Mouse (Mus musculus) A20 (cell line): Measurements from ENCODE around the gene F2rl1.
A peak's percentile ranks its signal among the peaks of the same experiment; 100 is the strongest.
"Not testable (repeated sequence)": the region's sequence is repeated elsewhere in the genome, so short reads cannot be mapped to it uniquely, and the experiment has no call there.

Experiments used
- DNase-seq: peaks from one replicate; pipeline ENCODE4 v3.0.0-alpha.2; 2011; ENCODE audit warnings: low read depth, low spot score

F2rl1 gene

DNA sequence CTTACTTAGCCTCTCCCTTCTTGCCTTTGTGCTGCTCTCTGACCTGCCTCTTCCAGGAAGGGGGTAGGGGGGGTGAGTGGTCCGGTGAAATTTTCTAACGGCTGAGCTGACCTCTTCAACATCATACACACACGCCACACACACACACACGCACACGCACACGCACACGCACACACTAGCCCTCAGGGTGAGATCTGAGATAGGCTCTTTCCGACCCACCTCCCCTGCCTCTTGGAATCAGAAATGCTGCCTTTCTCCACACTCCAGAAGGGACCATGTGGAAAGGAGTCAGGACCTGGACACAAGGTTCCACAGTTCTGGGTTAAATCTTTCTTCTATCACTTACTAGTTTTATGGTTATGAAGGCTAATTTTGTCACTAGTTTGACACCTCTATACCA, 8.6 kb upstream of the F2rl1 start:
- no peak for DNase-seq

- DNase-seq: not testable (repeated sequence)
These were observed 8.1 kb upstream of the F2rl1 start for GRCm38 (mm10) chr13:95533121-95533520.

GRCm38 (mm10) chr13:95531273-95532045, 6.4 kb upstream of the F2rl1 start:
- DNase-seq: no peak

- no peak for DNase-seq
These were observed 4.2 kb upstream of the F2rl1 start for GRCm38 (mm10) chr13:95529246-95529645.

DNA sequence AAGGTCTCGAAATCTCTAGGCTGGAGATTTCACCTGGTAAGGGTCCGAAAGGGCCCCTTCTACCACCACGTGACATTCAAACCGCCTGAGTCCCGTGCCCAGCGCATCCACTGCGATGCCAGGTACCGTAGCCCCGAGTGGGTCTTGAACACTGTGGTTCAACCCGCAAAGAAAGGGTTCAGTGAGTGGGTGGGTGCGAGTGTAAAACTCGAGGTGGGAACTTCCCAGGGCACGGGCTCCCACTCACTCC, 678 bp downstream of the F2rl1 start:
- DNase-seq: no peak

GRCm38 (mm10) chr13:95523659-95524423, 1.2 kb downstream of the F2rl1 start:
- no peak for DNase-seq

GRCm38 (mm10) chr13:95522176-95522575, 2.9 kb downstream of the F2rl1 start:
- DNase-seq: no peak

GRCm38 (mm10) chr13:95521029-95521428, 4.0 kb downstream of the F2rl1 start:
- no peak for DNase-seq

DNA sequence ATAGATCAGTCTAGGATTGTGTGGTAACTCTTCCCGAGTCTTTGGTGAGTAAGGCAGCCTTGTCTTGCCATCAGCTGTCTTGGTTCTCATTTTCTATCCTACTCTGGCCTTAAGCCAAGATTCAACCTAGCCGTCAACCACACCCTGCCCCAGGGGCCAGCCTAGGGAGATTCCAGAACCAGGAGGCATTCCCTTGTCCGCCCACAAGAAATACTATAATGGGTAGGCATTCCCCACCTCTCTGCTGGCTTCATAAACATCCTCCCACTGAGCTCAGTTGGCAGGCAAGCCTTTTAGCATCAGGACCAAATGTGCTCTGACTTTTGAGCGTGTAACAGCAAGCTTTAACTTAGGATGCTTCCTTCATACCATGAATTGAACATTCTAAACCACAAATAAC, 10.3 kb downstream of the F2rl1 start:
- DNase-seq: no peak

DNA sequence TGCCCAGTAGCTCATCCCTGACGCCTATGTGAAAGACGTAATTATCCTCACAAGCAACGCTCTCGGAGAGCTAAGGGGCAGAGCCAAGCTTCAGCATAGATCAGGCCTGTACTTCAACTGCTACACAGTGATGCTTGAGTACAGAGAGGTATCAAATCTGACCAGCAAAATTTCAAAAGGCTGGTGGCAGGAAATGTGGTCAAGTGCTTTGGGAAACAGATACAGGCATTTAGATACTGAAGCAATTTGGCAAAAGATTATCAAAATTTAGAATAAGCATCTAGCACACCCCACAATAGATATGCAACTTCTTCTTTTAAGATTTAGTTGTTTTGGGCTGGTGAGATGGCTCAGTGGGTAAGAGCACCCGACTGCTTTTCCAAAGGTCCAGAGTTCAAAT, 15.0 kb downstream of the F2rl1 start:
- DNase-seq: no peak

GRCm38 (mm10) chr13:95503279-95503917, 21.6 kb downstream of the F2rl1 start:
- DNase-seq: no peak

DNA sequence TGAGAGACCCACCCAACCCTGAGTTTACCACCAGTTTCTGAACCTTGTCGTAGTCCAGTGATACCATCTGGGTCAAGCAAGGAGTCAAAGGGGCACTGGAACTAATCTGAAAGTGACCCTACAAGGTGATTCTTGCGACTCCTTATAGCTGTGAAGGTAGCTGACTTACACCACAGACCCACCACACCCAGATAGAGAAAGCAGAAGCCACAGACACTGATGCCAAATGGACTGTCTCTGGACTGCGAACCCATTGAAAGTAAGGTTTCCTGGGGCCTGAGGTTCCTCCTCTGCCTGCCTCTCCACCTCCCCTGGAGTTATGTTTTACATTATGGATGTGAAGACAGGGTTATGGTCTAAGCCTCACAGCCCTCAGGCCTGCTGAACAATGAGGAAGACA, 28.4 kb downstream of the F2rl1 start:
- no peak for DNase-seq

DNA sequence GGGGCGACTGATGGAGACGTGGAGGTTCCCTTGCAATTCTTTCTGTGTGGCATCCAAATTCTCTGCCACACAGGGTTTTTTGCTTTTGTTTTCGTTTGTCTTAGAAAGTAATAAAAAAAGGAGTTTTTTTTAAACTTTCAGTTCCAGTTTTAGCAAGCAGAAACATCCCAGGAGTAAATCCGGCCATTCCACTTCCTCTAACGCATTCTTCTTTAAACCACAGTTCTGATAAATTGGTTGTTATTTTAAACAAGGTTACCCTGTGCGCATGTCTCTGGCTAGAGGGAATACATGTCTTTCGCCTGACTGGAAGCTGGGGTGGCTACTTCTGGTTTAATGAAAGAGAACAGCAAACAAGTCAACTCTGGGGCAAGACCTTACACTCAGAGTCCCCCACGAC, 30.2 kb downstream of the F2rl1 start:
- no peak for DNase-seq

GRCm38 (mm10) chr13:95493296-95493695, 31.7 kb downstream of the F2rl1 start:
- DNase-seq: no peak

- DNase-seq: no peak
These were observed 33.7 kb downstream of the F2rl1 start for GRCm38 (mm10) chr13:95491327-95491726.

DNA sequence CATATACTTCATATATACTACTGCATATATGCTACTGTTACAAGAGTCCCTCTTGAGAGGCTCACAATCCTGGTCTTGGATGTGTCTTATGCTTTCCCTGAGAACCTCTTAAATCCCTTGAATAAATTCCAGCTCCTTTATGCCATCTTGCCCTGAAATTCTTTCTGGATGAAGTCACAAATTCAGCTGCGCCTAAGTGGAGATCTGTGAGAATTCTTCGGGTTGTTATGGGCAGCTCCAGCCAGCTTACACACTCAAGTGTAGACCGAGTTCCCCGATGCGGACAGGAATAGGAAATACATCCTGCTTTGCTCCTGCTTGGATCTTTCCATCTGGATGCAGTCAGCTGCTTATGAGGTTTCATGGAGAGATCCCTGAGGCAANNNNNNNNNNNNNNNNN, 40.4 kb downstream of the F2rl1 start:
- no peak for DNase-seq

- DNase-seq: peak; percentile 66
These were observed 43.6 kb downstream of the F2rl1 start for GRCm38 (mm10) chr13:95481428-95481827.

GRCm38 (mm10) chr13:95478671-95479413, 46.2 kb downstream of the F2rl1 start, which contains the start of gene S100z:
TSS of gene S100z (minus strand) at chr13:95478721.
- no peak for DNase-seq

DNA sequence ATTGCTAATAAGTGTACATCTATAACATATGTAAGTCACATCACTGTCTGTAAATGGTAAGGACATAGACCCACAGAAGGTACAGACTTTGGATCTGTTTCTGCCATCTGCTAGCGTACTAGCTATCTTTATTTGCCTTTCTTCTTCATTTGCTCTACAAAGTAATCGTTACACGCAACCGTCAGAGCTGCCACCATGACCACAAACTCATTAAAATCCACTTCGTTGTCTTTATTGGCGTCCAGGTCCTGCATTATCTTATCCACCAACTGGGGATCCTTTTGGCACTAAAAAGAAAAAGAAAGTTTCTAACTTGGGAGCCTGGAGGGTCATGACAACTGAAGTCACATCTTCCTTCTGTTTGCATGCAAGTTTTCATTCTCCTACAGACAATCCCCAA, 47.9 kb downstream of the F2rl1 start:
- DNase-seq: no peak

- DNase-seq: no peak
These were observed 49.9 kb downstream of the F2rl1 start for GRCm38 (mm10) chr13:95475124-95475523.

DNA sequence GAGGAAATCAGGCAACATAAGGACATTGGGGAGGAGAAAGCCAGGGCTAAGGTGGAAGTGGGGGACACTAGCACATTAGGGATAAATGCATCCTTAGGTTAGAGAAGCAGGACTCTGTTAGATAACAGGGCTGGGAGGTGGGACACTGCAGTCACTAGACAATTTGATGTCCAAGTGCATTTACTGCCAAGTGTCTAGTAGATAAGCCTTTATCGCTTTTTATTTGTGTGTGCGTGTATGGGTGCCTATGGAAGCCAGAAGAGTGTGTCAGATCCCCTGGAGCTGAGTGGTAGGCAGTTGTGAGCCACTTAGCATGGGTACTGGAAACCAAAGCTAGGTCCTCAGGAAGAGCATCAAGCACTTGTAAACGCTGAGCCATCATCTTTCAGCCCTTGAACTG, 50.7 kb downstream of the F2rl1 start:
- no peak for DNase-seq

GRCm38 (mm10) chr13:95470970-95471369, 54.1 kb downstream of the F2rl1 start:
- peak; percentile 32 for DNase-seq
